Mouse (Mus musculus): ENCODE measurements at regions not wholly inside any gene's neighbourhood (a gene's known extent, or its start where the extent isn't known, plus 50 kb on each side); places are given as distances from the start of the nearest gene placed in this dataset.

DNA sequence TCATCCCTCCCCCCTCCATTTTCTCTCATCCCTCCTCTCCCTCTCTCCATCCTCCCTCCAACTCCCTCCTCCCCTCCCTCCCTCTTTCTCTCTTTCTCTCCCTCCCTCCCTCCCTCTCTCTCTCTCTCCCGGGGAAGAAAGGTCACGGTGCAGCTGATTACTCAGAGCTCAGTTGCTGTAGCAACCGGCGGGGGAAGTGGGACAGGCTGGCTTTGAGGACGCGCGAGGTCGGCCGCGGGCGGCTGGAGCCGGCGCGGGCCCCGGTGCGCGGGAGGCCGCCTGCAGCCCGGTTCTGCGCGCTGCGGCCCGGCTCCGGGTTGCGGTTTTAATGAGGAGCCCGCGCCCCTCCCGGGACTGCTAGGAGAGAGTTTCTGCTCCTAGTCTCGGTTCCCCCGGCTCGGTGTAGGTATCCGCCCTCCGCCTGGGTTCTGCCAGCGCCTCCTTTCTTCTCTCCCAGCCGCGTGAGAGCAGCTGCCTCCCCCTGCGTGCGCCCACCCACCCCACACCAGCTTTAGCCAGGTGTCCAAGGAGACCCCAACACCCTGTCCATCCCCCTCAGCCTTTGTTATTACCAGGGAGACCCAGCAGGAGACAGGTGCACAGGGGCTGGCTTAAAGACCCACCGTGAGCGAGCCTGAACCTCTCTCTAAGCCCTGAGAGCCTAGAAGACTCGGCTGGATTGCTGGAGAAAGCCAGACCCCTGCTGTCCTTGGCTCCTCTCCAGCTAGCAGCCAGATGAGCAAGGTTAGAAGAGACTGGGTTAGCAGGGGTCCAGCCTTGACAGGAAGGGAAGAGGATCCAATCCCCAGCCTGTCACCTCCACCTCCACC, 98.6 kb downstream of the Cstad start:
- no peak for TF ChIP-seq CTCF (IDR thresholded peaks at IDR 0.05; ENCODE audit: low read depth)
- no peak for TF ChIP-seq EP300 (IDR thresholded peaks at IDR 0.05; ENCODE audit: low read depth)
